In the genomic region with DNA sequence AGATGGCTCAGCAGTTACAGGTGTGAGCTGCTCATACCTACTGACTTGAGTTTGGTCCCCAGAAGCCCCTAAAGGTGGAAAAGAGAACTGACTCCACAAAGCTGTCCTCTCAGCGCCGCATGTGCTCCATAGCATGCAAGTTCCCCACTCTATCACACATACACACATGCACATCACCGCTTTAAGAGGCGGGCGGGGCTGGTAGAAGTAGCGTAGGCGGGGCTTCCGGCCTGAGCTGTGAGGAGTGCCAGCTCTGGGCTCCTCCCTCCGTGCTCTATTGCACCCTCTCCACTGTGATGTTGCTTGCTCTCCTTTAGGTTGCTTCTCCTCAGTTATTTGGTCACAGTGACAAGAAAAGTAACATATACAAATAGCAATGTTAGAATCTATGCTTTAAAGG, we compare ENCODE assay signal across 10 mouse cellular contexts.
DNase-seq lines count a peak whose midpoint lies in the region; ATAC-seq lines count a peak whose summit lies in the region.
"Had no signal": no experiment of that assay in that cellular context is flagged by ENCODE, and none has a peak within 500 bp of the region (broad histone marks: within the 10 kb centered on the region; RNA-seq: fewer than 3 reads in every experiment).

No protein-coding gene starts in this region.

- H3K9me3 ChIP-seq in liver, embryonic 15.5 days (replicated peaks): no peaks in the 10 kb centered on the region
- H3K9me3 ChIP-seq in kidney, embryonic 16.5 days (ENCODE audit: low read length): no peaks in the 10 kb centered on the region
- H3K9me3 ChIP-seq in hindbrain, embryonic 10.5 days: no peaks in the 10 kb centered on the region
- H3K9me3 ChIP-seq: heart, embryonic 13.5 days; kidney, embryonic 15.5 days had no signal

- 0 out of 2 replicates have a peak, but pooled peaks cover 3% of the 10 kb centered on the region for H3K27me3 ChIP-seq in liver, embryonic 15.5 days
- no peaks in the 10 kb centered on the region for H3K27me3 ChIP-seq in splenic B cell, adult 2 months (ENCODE audit: control insufficient read depth, insufficient read depth, low read length, poor library complexity, severe bottlenecking)
- no peaks in the 10 kb centered on the region for H3K27me3 ChIP-seq in kidney, embryonic 16.5 days (ENCODE audit: insufficient read depth, low read length)
- H3K27me3 ChIP-seq in hindbrain, embryonic 10.5 days (ENCODE audit: insufficient read depth, poor library complexity, severe bottlenecking): no peaks in the 10 kb centered on the region
- H3K27me3 ChIP-seq: heart, embryonic 13.5 days; kidney, embryonic 15.5 days had no signal

- DNase-seq in ES-CJ7 (ENCODE audit: low read depth, low spot score) (peak; percentile 27), ZHBTc4 (ENCODE audit: low read depth, low spot score) (peak; percentile 48), adipocyte (ENCODE audit: low spot score) (no peak)
- DNase-seq in splenic B cell, adult 2 months (ENCODE audit: low read depth, low spot score): peak; percentile 83
- DNase-seq in hindbrain, embryonic 10.5 days (ENCODE audit: low spot score): no peak
- DNase-seq: cerebellum, adult 18-20 months had no signal

- WGBS in liver, embryonic 15.5 days (ENCODE audit: insufficient replicate concordance): 46% methylated on average over 9 of the region's 9 CpGs
- WGBS in kidney, embryonic 16.5 days: 78% methylated on average over 9 of the region's 9 CpGs
- WGBS in hindbrain, embryonic 10.5 days: 76% methylated on average over 9 of the region's 9 CpGs

- H3K4me1 ChIP-seq in liver, embryonic 15.5 days (replicated peaks): peaks cover 26% of the 10 kb centered on the region
- no peaks in the 10 kb centered on the region for H3K4me1 ChIP-seq in kidney, embryonic 16.5 days (ENCODE audit: insufficient read depth, low read length)
- no peaks in the 10 kb centered on the region for H3K4me1 ChIP-seq in hindbrain, embryonic 10.5 days (replicated peaks)
- H3K4me1 ChIP-seq: kidney, embryonic 15.5 days had no signal

- no peaks in the 10 kb centered on the region for H3K36me3 ChIP-seq in liver, embryonic 15.5 days (replicated peaks)
- H3K36me3 ChIP-seq in splenic B cell, adult 2 months (ENCODE audit: control insufficient read depth, insufficient read depth, low read length, poor library complexity, severe bottlenecking): no peaks in the 10 kb centered on the region
- H3K36me3 ChIP-seq in kidney, embryonic 16.5 days (ENCODE audit: insufficient read depth, low read length): no peaks in the 10 kb centered on the region
- no peaks in the 10 kb centered on the region for H3K36me3 ChIP-seq in hindbrain, embryonic 10.5 days
- H3K36me3 ChIP-seq: heart, embryonic 13.5 days; kidney, embryonic 15.5 days had no signal

- H3K27ac ChIP-seq in liver, embryonic 15.5 days (replicated peaks): no peak overlapping the region
- H3K27ac ChIP-seq in kidney, embryonic 16.5 days (ENCODE audit: low read length): no peak overlapping the region
- H3K27ac ChIP-seq in hindbrain, embryonic 10.5 days: no peak overlapping the region
- H3K27ac ChIP-seq: heart, embryonic 13.5 days; kidney, embryonic 15.5 days had no signal

- ATAC-seq in liver, embryonic 15.5 days (ENCODE audit: insufficient read depth): peak; percentile 91
- ATAC-seq in kidney, embryonic 16.5 days (ENCODE audit: low FRiP score, low TSS enrichment): no peak

- H3K9ac ChIP-seq in liver, embryonic 15.5 days: no peak overlapping the region
- no peak overlapping the region for H3K9ac ChIP-seq in kidney, embryonic 16.5 days (replicated peaks; ENCODE audit: low read length)
- H3K9ac ChIP-seq: heart, embryonic 13.5 days; kidney, embryonic 15.5 days had no signal

- H3K4me3 ChIP-seq in liver, embryonic 15.5 days (replicated peaks): no peak overlapping the region
- no peak overlapping the region for H3K4me3 ChIP-seq in kidney, embryonic 16.5 days (ENCODE audit: low read length)
- H3K4me3 ChIP-seq in hindbrain, embryonic 10.5 days: no peak overlapping the region
- H3K4me3 ChIP-seq: heart, embryonic 13.5 days; kidney, embryonic 15.5 days had no signal

- H3K4me2 ChIP-seq in liver, embryonic 15.5 days: no peak overlapping the region
- H3K4me2 ChIP-seq in kidney, embryonic 16.5 days (replicated peaks; ENCODE audit: low read depth, low read length): no peak overlapping the region
- H3K4me2 ChIP-seq: heart, embryonic 13.5 days; kidney, embryonic 15.5 days had no signal

Comparison
In these comparisons a context has a peak if more than half of its experiments do, and no peak if none do; other contexts are left out.
1. DNase-seq: peak in ES-CJ7 (single experiment), ZHBTc4 (single experiment) and splenic B cell, adult 2 months (single experiment); none in adipocyte (single experiment) and hindbrain, embryonic 10.5 days (single experiment).